Mouse (Mus musculus) limb, embryonic 14.5 days (tissue): ENCODE measurements around the gene Csf1. TPM values are rescaled to one million over a fixed set of nuclear protein-coding genes. Genes with fewer than 3 reads are reported as not detected.

ENCODE experiments used
- ATAC-seq: fragments of 200-750 bp; cut with Nextera tagmentation; 2 replicates; pipeline ENCODE4 v1.8.0; 2017; ENCODE audit warnings: low read depth, moderate number of reproducible peaks, moderate TSS enrichment; ENCODE audit not compliant: low FRiP score
- DNase-seq: peaks from one replicate; pipeline ENCODE4 v3.0.0-alpha.2; 2015; ENCODE audit warnings: low spot score
- H3K27ac ChIP-seq: fragments of 300-500 bp; sonication (generic); replicated peaks from 2 replicates; pipeline ENCODE4 v1.5.1; 2014; ENCODE audit warnings: low read depth, mild to moderate bottlenecking, low read length, moderate library complexity, mixed read lengths
- H3K27me3 ChIP-seq: fragments of 300-500 bp; sonication (generic); 2 replicates; pipeline ENCODE4 v1.6.1; 2014; ENCODE audit warnings: low read length, mixed read lengths; ENCODE audit not compliant: control insufficient read depth, insufficient read depth
- H3K36me3 ChIP-seq: fragments of 300-500 bp; sonication (generic); 2 replicates; pipeline ENCODE4 v1.6.1; 2014; ENCODE audit warnings: mild to moderate bottlenecking, low read length, moderate library complexity, mixed read lengths; ENCODE audit not compliant: control insufficient read depth, insufficient read depth
- H3K4me1 ChIP-seq: fragments of 300-500 bp; sonication (generic); 2 replicates; pipeline ENCODE4 v1.6.1; 2014; ENCODE audit warnings: antibody characterized with exemption, low read length, mixed read lengths; ENCODE audit not compliant: control insufficient read depth, insufficient read depth
- H3K4me2 ChIP-seq: fragments of 300-500 bp; sonication (generic); replicated peaks from 2 replicates; pipeline ENCODE4 v1.6.1; 2014; ENCODE audit warnings: low read depth, mild to moderate bottlenecking, low read length, moderate library complexity; ENCODE audit not compliant: severe bottlenecking
- H3K4me3 ChIP-seq: fragments of 300-500 bp; sonication (generic); replicated peaks from 2 replicates; pipeline ENCODE4 v1.5.1; 2014; ENCODE audit warnings: low read length
- H3K9ac ChIP-seq: fragments of 300-500 bp; sonication (generic); 2 replicates; pipeline ENCODE4 v1.6.1; 2014; ENCODE audit warnings: mild to moderate bottlenecking, low read depth, low read length, moderate library complexity; ENCODE audit not compliant: severe bottlenecking
- H3K9me3 ChIP-seq: fragments of 300-500 bp; sonication (generic); 2 replicates; pipeline ENCODE4 v1.6.1; 2016; ENCODE audit warnings: low read length; ENCODE audit not compliant: control insufficient read depth
- POLR2A ChIP-seq: fragments of 200-500 bp; IDR thresholded peaks from 2 replicates; pipeline ENCODE4 v1.8.0; 2012; ENCODE audit warnings: inconsistent platforms, mild to moderate bottlenecking, moderate library complexity, borderline replicate concordance; ENCODE audit not compliant: insufficient read depth, insufficient read length; ENCODE audit errors: extremely low read depth
- WGBS: fragments of 180-500 bp; shearing (Covaris S2); extraction: QIAGEN DNeasy Blood & Tissue Kit; methylation state at CpG from one replicate; pipeline ENCODE4 v1.1.7; 2014; 5-methylcytosine and 5-hydroxymethylcytosine counted together
- polyA plus RNA-seq, 2 experiments: library from polyadenylated mRNA; depleted of rRNA in 1 of 2; stranded (reverse) in 1 of 2; unstranded in 1 of 2; fragments of >200 nt; fragmentation: Nextera tagmentation in 1 of 2; extraction: Ambion mirVana in 1 of 2; gene quantifications; 2 replicates each; pipeline versions ENCODE4 v1.2.1 to v1.2.3; 2012 to 2014

Gene Csf1
- polyA plus RNA-seq, 2 experiments, result 12.7 to 14.9 TPM

DNA sequence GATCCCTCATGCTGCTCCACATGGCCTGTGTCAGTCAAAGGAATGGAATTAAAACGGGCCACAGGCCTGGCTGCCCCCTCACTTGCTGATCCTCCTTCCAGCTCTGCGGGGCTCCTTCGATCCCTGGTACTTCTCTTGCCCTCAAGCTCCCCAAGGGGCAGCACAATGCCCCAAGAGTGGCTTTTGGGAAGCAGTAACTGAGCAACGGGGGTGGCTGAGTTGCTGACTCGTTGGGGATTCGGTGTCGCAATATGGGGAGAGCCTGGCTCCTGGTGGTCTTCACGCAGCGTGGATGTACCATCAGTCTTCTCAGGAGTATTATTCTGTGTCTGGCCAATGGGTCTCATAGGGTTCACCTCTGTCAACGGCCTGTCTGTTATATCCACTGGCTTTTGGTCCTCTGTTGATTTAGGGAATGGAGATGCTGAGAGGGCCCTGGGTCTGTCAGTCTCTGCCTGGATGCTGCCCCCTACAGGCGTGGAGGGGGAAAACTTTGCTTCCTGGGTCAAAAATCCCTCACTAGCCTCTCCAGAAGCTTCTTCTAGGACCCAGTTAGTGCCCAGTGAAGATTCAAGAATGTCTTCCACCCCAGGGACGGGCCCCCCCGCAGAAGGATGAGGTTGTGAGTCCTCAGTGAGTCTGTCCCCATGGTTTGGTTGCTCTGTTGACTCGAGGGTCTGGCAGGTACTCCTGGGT is 11.9 kb downstream of the Csf1 start:
- Histone ChIP-seq H3K4me3 (no peak overlapping the region), H3K4me1 (peaks cover 12% of the 10 kb centered on the region), H3K9ac (no peak overlapping the region), H3K27ac (no peak overlapping the region), H3K36me3 (peaks cover 59% of the 10 kb centered on the region), H3K9me3 (no peaks in the 10 kb centered on the region), H3K27me3 (no peaks in the 10 kb centered on the region), H3K4me2 (no peak overlapping the region)
- DNase-seq, result no peak
- WGBS, result 85% methylated on average over 14 of the region's 14 CpGs
- no peak for ATAC-seq
- TF ChIP-seq POLR2A, result no peak

DNA sequence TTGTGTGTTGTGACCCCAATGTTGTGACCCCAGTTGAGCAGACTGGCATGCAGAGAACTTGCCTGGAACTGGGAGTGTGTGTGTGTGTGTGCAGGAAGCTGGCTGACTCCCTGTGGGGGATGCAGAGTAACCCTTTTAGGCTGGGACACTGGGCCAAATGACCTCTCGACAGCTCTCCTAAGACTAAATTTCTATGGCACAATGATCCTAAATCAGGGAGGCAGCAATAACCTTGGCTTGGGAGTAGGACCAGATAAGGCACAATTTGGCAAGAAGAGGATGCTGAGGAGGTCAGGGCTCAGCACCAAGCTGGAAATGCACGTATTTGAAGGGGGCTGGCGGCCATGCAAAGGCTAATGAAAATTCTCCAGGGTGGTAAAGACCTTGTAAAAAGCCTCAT is 14.2 kb downstream of the Csf1 start:
- ATAC-seq (no peak), DNase-seq (no peak)
- no peak overlapping the region for H3K4me2 ChIP-seq
- WGBS, result 37% methylated on average over 3 of the region's 3 CpGs
- no peak for TF ChIP-seq POLR2A
- peaks cover 58% of the 10 kb centered on the region for H3K36me3 ChIP-seq
- H3K9me3 ChIP-seq, result no peaks in the 10 kb centered on the region
- H3K4me3 ChIP-seq, result no peak overlapping the region
- no peaks in the 10 kb centered on the region for H3K27me3 ChIP-seq
- H3K27ac ChIP-seq, result no peak overlapping the region
- H3K4me1 ChIP-seq, result peaks cover 24% of the 10 kb centered on the region
- no peak overlapping the region for H3K9ac ChIP-seq

DNA sequence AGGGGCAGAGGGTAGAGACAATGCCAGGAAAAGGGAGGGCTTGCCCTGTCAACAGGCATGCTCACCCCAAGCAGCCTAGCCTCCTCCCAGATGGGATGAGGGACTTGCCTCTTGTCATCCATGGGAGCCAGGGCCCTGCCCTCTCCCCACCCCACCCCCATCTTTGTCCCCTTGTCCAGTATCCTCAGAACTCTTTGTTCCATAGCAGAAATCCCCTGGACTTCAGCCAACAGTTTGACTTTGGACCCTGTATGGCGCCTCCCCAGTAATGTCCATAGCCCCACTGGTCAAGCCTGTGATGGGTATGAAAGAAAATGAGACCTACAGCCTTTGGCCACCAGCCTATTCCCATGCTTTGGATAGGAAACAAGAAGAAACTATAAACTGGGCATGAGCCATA is 16.6 kb downstream of the Csf1 start:
- no peaks in the 10 kb centered on the region for H3K27me3 ChIP-seq
- ATAC-seq (no peak), DNase-seq (no peak)
- H3K4me1 ChIP-seq, result peaks cover 35% of the 10 kb centered on the region
- no peak overlapping the region for H3K9ac ChIP-seq
- no peak overlapping the region for H3K4me3 ChIP-seq
- peaks cover 36% of the 10 kb centered on the region for H3K36me3 ChIP-seq
- H3K4me2 ChIP-seq, result no peak overlapping the region
- WGBS, result 81% methylated on average over 1 of the region's 1 CpGs
- H3K27ac ChIP-seq, result no peak overlapping the region
- no peaks in the 10 kb centered on the region for H3K9me3 ChIP-seq
- no peak for TF ChIP-seq POLR2A

DNA sequence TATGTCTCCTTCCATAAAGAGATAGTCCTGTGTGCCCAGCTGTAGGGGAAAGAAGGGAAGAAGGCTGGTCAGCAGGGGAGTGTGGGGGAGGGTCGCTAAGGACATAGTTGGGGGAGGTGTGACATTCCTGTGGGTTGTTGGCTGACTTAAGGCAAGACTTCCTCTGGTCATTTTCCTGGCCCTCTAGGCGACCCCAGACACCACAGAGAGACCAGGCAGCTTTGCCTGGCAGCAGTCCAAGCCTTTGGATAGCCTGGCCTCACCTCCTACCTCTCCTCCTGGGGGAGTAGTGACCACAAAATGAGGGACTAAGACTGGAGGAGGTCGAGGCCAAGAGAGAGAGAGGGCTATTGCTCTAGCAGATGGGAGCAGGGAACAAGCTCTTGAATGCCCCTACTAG is 17.2 kb downstream of the Csf1 start:
- Histone ChIP-seq H3K4me1 (peaks cover 35% of the 10 kb centered on the region), H3K4me3 (no peak overlapping the region), H3K9me3 (no peaks in the 10 kb centered on the region), H3K27me3 (no peaks in the 10 kb centered on the region), H3K27ac (no peak overlapping the region), H3K36me3 (peaks cover 31% of the 10 kb centered on the region), H3K4me2 (no peak overlapping the region), H3K9ac (no peak overlapping the region)
- no peak for TF ChIP-seq POLR2A
- WGBS, result 23% methylated on average over 3 of the region's 3 CpGs
- DNase-seq (no peak), ATAC-seq (no peak)

DNA sequence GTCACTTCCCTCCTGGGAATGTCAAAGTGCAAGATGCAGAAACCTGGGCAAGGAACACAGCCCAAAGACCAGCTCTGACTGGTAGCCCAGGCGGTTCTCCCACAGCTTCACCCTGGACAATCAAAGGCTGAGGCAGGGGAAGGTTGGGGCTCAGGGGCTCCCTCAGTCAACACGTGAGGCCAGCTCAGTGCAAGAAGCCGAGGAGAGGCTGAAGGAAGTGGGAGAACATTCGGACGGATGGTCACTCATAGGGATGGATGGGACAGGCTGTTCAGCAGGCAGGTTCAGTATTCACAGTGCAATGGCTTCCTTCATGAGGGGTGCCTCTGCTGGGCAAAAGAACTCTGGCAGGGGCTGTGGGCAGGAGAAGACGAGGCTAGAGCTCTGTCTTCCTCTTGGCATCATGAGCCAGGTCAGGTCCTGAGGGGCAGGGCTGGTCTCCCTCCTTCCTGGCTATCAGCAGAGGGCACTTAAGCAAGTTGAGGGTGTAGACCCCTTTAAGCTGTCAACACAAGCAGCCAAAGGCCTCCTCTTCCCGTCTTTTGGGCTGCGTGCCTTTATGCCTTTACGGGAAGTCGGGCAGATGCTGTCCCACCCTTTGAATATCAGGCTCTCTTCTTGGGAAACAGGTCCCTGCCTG is 18.1 kb downstream of the Csf1 start:
- no peak for DNase-seq
- no peak for TF ChIP-seq POLR2A
- WGBS, result 92% methylated on average over 10 of the region's 10 CpGs
- H3K9me3 ChIP-seq, result no peaks in the 10 kb centered on the region
- no peak overlapping the region for H3K27ac ChIP-seq
- no peak for ATAC-seq
- H3K4me3 ChIP-seq, result no peak overlapping the region
- peaks cover 26% of the 10 kb centered on the region for H3K36me3 ChIP-seq
- H3K9ac ChIP-seq, result no peak overlapping the region
- H3K27me3 ChIP-seq, result no peaks in the 10 kb centered on the region
- H3K4me1 ChIP-seq, result peaks cover 41% of the 10 kb centered on the region
- no peak overlapping the region for H3K4me2 ChIP-seq

DNA sequence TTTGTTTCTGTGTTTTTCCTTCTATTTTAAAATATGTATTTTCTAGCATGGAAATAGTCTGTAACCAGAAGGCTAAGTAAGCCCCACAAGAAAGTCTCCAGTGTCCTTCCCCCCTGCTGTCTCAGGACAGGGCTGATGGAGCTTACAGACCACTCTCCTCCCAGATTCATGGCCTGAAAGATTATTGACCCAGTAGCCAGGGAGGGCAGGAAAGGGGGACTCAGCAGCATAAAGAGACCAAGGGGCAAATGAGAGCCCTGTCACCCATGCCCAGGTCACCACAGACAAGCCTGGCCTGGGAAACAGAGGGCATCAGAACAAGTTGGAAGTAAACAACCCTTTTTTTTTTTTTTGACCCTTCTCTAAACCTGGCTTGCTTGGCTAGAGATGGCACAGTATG is 18.9 kb downstream of the Csf1 start:
- Histone ChIP-seq H3K4me3 (no peak overlapping the region), H3K4me1 (peaks cover 41% of the 10 kb centered on the region), H3K9me3 (no peaks in the 10 kb centered on the region), H3K9ac (no peak overlapping the region), H3K4me2 (no peak overlapping the region), H3K36me3 (peaks cover 22% of the 10 kb centered on the region), H3K27me3 (no peaks in the 10 kb centered on the region), H3K27ac (peak overlapping the region; percentile 77)
- TF ChIP-seq POLR2A, result no peak
- DNase-seq (no peak), ATAC-seq (no peak)
